Mouse (Mus musculus): ENCODE data around the gene Lrp10.

DNA sequence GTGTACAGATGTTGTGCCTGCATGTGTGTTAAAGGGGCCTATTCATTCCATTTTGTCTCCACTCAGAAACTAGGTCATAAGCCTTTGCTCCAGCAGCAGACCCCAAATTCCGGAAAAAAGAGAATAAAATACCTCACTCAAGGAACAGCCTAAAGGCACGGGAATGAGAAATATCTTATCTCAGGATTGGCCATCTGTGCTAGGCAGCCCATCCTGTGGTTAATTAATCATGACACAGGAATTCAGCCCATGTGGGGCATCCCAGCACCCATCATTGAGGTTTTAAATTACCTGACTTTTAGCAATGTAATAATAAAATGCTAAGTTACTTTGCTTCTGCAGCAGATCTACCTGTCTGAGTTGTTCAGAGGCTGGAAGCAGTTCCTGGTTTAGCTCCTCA lies 37.4 kb downstream of the Lrp10 start:
- TF ChIP-seq EP300 (IDR thresholded peaks at IDR 0.05; ENCODE audit: low read depth) (no peak), CTCF (IDR thresholded peaks at IDR 0.05; ENCODE audit: low read depth) (no peak)

Measured in liver, postnatal 0 days (tissue).